Mouse (Mus musculus): Measurements from ENCODE around the gene Sctr. TPM values are rescaled to one million over a fixed set of nuclear protein-coding genes. Genes with fewer than 3 reads are reported as not detected.
"Not testable (repeated sequence)": the region's sequence is repeated elsewhere in the genome, so short reads cannot be mapped to it uniquely, and the experiment has no call there.

Sctr gene
- polyA plus RNA-seq, 1 experiment = 0.25 TPM

- WGBS = 82% methylated on average over 5 of the region's 5 CpGs
- H3K4me1 ChIP-seq (ENCODE audit: control insufficient read depth, insufficient read depth, low read length) = no peaks in the 10 kb centered on the region
- no peak for TF ChIP-seq CTCF (IDR thresholded peaks at IDR 0.05; ENCODE audit: borderline replicate concordance, insufficient read depth, low read depth, low read length)
- no peak for DNase-seq
- H3K4me3 ChIP-seq (replicated peaks; ENCODE audit: insufficient read depth, low read depth, low read length) = no peak overlapping the region
- no peak overlapping the region for H3K27ac ChIP-seq (ENCODE audit: insufficient read depth, low read length)
- H3K27me3 ChIP-seq (ENCODE audit: control insufficient read depth, insufficient read depth, low read length) = no peaks in the 10 kb centered on the region
These were observed 77.3 kb downstream of the Sctr start for GRCm38 (mm10) chr1:120083921-120084517.

- TF ChIP-seq CTCF (IDR thresholded peaks at IDR 0.05; ENCODE audit: borderline replicate concordance, insufficient read depth, low read depth, low read length) = no peak
- TF ChIP-seq POLR2A (IDR thresholded peaks at IDR 0.05; ENCODE audit: borderline replicate concordance, insufficient read depth, low read length) = no peak
- H3K27ac ChIP-seq (ENCODE audit: insufficient read depth, low read length) = no peak overlapping the region
- 77% methylated on average over 3 of the region's 3 CpGs for WGBS
- H3K27me3 ChIP-seq (ENCODE audit: control insufficient read depth, insufficient read depth, low read length) = no peaks in the 10 kb centered on the region
- no peaks in the 10 kb centered on the region; the same call in 1 of the 2 replicates for H3K4me1 ChIP-seq (ENCODE audit: control insufficient read depth, insufficient read depth, low read length)
- no peak overlapping the region for H3K4me3 ChIP-seq (replicated peaks; ENCODE audit: insufficient read depth, low read depth, low read length)
- no peak for DNase-seq
These were observed 79.0 kb downstream of the Sctr start for GRCm38 (mm10) chr1:120085696-120086095.

GRCm38 (mm10) chr1:120086644-120087043, 80.0 kb downstream of the Sctr start:
- no peaks in the 10 kb centered on the region; the same call in 1 of the 2 replicates for H3K4me1 ChIP-seq (ENCODE audit: control insufficient read depth, insufficient read depth, low read length)
- H3K27ac ChIP-seq (ENCODE audit: insufficient read depth, low read length) = no peak overlapping the region
- no peak for DNase-seq
- no peaks in the 10 kb centered on the region for H3K27me3 ChIP-seq (ENCODE audit: control insufficient read depth, insufficient read depth, low read length)
- TF ChIP-seq CTCF (IDR thresholded peaks at IDR 0.05; ENCODE audit: borderline replicate concordance, insufficient read depth, low read depth, low read length) (no peak), POLR2A (IDR thresholded peaks at IDR 0.05; ENCODE audit: borderline replicate concordance, insufficient read depth, low read length) (no peak)
- H3K4me3 ChIP-seq (replicated peaks; ENCODE audit: insufficient read depth, low read depth, low read length) = no peak overlapping the region
- WGBS = 64% methylated on average over 13 of the region's 13 CpGs

- no peak overlapping the region for H3K27ac ChIP-seq (ENCODE audit: insufficient read depth, low read length)
- WGBS = 45% methylated on average over 5 of the region's 5 CpGs
- H3K4me1 ChIP-seq (ENCODE audit: control insufficient read depth, insufficient read depth, low read length) = no peaks in the 10 kb centered on the region; the same call in 1 of the 2 replicates
- no peak for DNase-seq
- H3K4me3 ChIP-seq (replicated peaks; ENCODE audit: insufficient read depth, low read depth, low read length) = no peak overlapping the region
- no peaks in the 10 kb centered on the region for H3K27me3 ChIP-seq (ENCODE audit: control insufficient read depth, insufficient read depth, low read length)
- TF ChIP-seq CTCF (IDR thresholded peaks at IDR 0.05; ENCODE audit: borderline replicate concordance, insufficient read depth, low read depth, low read length) (no peak), POLR2A (IDR thresholded peaks at IDR 0.05; ENCODE audit: borderline replicate concordance, insufficient read depth, low read length) (no peak)
These were observed 82.5 kb downstream of the Sctr start for GRCm38 (mm10) chr1:120089180-120089579.

- Histone ChIP-seq H3K27me3 (ENCODE audit: control insufficient read depth, insufficient read depth, low read length) (no peaks in the 10 kb centered on the region), H3K4me3 (replicated peaks; ENCODE audit: insufficient read depth, low read depth, low read length) (no peak overlapping the region), H3K4me1 (ENCODE audit: control insufficient read depth, insufficient read depth, low read length) (no peaks in the 10 kb centered on the region; the same call in 1 of the 2 replicates), H3K27ac (ENCODE audit: insufficient read depth, low read length) (no peak overlapping the region)
- no peak for TF ChIP-seq POLR2A (IDR thresholded peaks at IDR 0.05; ENCODE audit: borderline replicate concordance, insufficient read depth, low read length)
- no peak for TF ChIP-seq CTCF (IDR thresholded peaks at IDR 0.05; ENCODE audit: borderline replicate concordance, insufficient read depth, low read depth, low read length)
- DNase-seq = no peak
- 54% methylated on average over 8 of the region's 8 CpGs for WGBS
These were observed 84.3 kb downstream of the Sctr start for GRCm38 (mm10) chr1:120090880-120091570.

GRCm38 (mm10) chr1:120093482-120094134, 86.9 kb downstream of the Sctr start:
- H3K27me3 ChIP-seq (ENCODE audit: control insufficient read depth, insufficient read depth, low read length); H3K27ac ChIP-seq (ENCODE audit: insufficient read depth, low read length); H3K4me1 ChIP-seq (ENCODE audit: control insufficient read depth, insufficient read depth, low read length); H3K4me3 ChIP-seq (replicated peaks; ENCODE audit: insufficient read depth, low read depth, low read length): not testable (repeated sequence)
- WGBS = 49% methylated on average over 11 of the region's 14 CpGs
- DNase-seq = peak; percentile 77 to 88
- peak; percentile 94 for TF ChIP-seq CTCF (IDR thresholded peaks at IDR 0.05; ENCODE audit: borderline replicate concordance, insufficient read depth, low read depth, low read length)

GRCm38 (mm10) chr1:120094920-120095319, 88.2 kb downstream of the Sctr start:
- no peak for DNase-seq
- WGBS = 67% methylated on average over 3 of the region's 3 CpGs
- Histone ChIP-seq H3K27ac (ENCODE audit: insufficient read depth, low read length) (no peak overlapping the region), H3K4me1 (ENCODE audit: control insufficient read depth, insufficient read depth, low read length) (no peaks in the 10 kb centered on the region; the same call in 1 of the 2 replicates), H3K4me3 (replicated peaks; ENCODE audit: insufficient read depth, low read depth, low read length) (no peak overlapping the region), H3K27me3 (ENCODE audit: control insufficient read depth, insufficient read depth, low read length) (no peaks in the 10 kb centered on the region)
- TF ChIP-seq CTCF (IDR thresholded peaks at IDR 0.05; ENCODE audit: borderline replicate concordance, insufficient read depth, low read depth, low read length) (no peak), POLR2A (IDR thresholded peaks at IDR 0.05; ENCODE audit: borderline replicate concordance, insufficient read depth, low read length) (no peak)

GRCm38 (mm10) chr1:120098327-120098726, 91.6 kb downstream of the Sctr start:
- peak; percentile 59; the same call in 1 of the 2 replicates for TF ChIP-seq CTCF (IDR thresholded peaks at IDR 0.05; ENCODE audit: borderline replicate concordance, insufficient read depth, low read depth, low read length)
- no peak for TF ChIP-seq POLR2A (IDR thresholded peaks at IDR 0.05; ENCODE audit: borderline replicate concordance, insufficient read depth, low read length)
- Histone ChIP-seq H3K27me3 (ENCODE audit: control insufficient read depth, insufficient read depth, low read length) (no peaks in the 10 kb centered on the region), H3K27ac (ENCODE audit: insufficient read depth, low read length) (no peak overlapping the region), H3K4me3 (replicated peaks; ENCODE audit: insufficient read depth, low read depth, low read length) (no peak overlapping the region), H3K4me1 (ENCODE audit: control insufficient read depth, insufficient read depth, low read length) (no peaks in the 10 kb centered on the region)
- DNase-seq = peak in 1 of 2 experiments; percentile 62
- 12% methylated on average over 7 of the region's 7 CpGs for WGBS

Data from cerebellum, adult 2 months (tissue).